Mouse (Mus musculus): ENCODE data around the gene Basp1. TPM values are rescaled to one million over a fixed set of nuclear protein-coding genes. Genes with fewer than 3 reads are reported as not detected.

Gene Basp1
- polyA plus RNA-seq, 1 experiment from 2014 or later, result 154 TPM

DNA sequence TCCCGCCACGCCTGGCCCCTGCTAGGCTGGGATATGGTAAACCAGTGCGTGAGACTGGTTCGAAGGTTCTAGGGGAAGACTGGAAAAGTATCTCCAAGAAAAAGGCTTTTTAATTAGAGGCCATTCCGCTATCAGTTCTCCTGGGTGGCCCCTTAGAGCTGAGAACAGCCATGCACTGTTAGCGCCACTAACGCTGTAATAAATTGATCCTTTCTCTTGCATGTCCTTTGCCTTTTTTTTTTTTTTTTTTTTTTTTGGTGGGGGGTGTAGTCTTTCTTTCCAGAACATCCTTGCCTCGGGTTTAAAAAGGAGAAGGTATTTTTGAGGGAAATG is 32.6 kb upstream of the Basp1 start:
- DNase-seq (ENCODE audit: low spot score) (peak; percentile 31), ATAC-seq (peak; percentile 30; the same call in 1 of the 2 replicates)
- Histone ChIP-seq H3K4me1 (ENCODE audit: control insufficient read depth, insufficient read depth, low read length) (no peaks in the 10 kb centered on the region), H3K9me3 (replicated peaks; ENCODE audit: control insufficient read depth, low read length) (no peaks in the 10 kb centered on the region), H3K9ac (ENCODE audit: low read length) (no peak overlapping the region), H3K4me2 (ENCODE audit: low read length) (peak overlapping the region; percentile 20; the same call in 1 of the 2 replicates), H3K27ac (ENCODE audit: low read depth, low read length) (no peak overlapping the region), H3K4me3 (ENCODE audit: low read depth, low read length) (no peak overlapping the region), H3K36me3 (ENCODE audit: control insufficient read depth, insufficient read depth, low read length) (no peaks in the 10 kb centered on the region), H3K27me3 (replicated peaks; ENCODE audit: control insufficient read depth, insufficient read depth, low read length) (peaks cover 3% of the 10 kb centered on the region; the same call in 1 of the 2 replicates)
- WGBS, result 16% methylated on average over 8 of the region's 8 CpGs

- WGBS, result 9% methylated on average over 17 of the region's 17 CpGs
- Histone ChIP-seq H3K27me3 (replicated peaks; ENCODE audit: control insufficient read depth, insufficient read depth, low read length) (peaks cover 3% of the 10 kb centered on the region; the same call in 1 of the 2 replicates), H3K9ac (ENCODE audit: low read length) (no peak overlapping the region)
Observed at GRCm38 (mm10) chr15:25445361-25446154, 32.0 kb upstream of the Basp1 start.

GRCm38 (mm10) chr15:25444208-25444607 is 30.6 kb upstream of the Basp1 start:
- peaks cover 3% of the 10 kb centered on the region; the same call in 1 of the 2 replicates for H3K27me3 ChIP-seq (replicated peaks; ENCODE audit: control insufficient read depth, insufficient read depth, low read length)
- no peak overlapping the region for H3K27ac ChIP-seq (ENCODE audit: low read depth, low read length)
- DNase-seq (ENCODE audit: low spot score) (no peak), ATAC-seq (no peak)
- no peaks in the 10 kb centered on the region for H3K4me1 ChIP-seq (ENCODE audit: control insufficient read depth, insufficient read depth, low read length)
- H3K36me3 ChIP-seq (ENCODE audit: control insufficient read depth, insufficient read depth, low read length), result no peaks in the 10 kb centered on the region
- H3K4me3 ChIP-seq (ENCODE audit: low read depth, low read length), result no peak overlapping the region
- WGBS, result 91% methylated on average over 10 of the region's 10 CpGs
- no peak overlapping the region for H3K4me2 ChIP-seq (ENCODE audit: low read length)
- H3K9ac ChIP-seq (ENCODE audit: low read length), result no peak overlapping the region
- H3K9me3 ChIP-seq (replicated peaks; ENCODE audit: control insufficient read depth, low read length), result no peaks in the 10 kb centered on the region

More at GRCm38 (mm10) chr15:25445361-25446154, 32.0 kb upstream of the Basp1 start:
- Histone ChIP-seq H3K4me3 (ENCODE audit: low read depth, low read length) (no peak overlapping the region), H3K36me3 (ENCODE audit: control insufficient read depth, insufficient read depth, low read length) (no peaks in the 10 kb centered on the region), H3K4me1 (ENCODE audit: control insufficient read depth, insufficient read depth, low read length) (no peaks in the 10 kb centered on the region), H3K4me2 (ENCODE audit: low read length) (peak overlapping the region; percentile 20; the same call in 1 of the 2 replicates), H3K9me3 (replicated peaks; ENCODE audit: control insufficient read depth, low read length) (no peaks in the 10 kb centered on the region), H3K27ac (ENCODE audit: low read depth, low read length) (no peak overlapping the region)
- DNase-seq (ENCODE audit: low spot score) (no peak), ATAC-seq (peak; percentile 33; the same call in 1 of the 2 replicates)

GRCm38 (mm10) chr15:25443140-25443790 is 29.7 kb upstream of the Basp1 start:
- Histone ChIP-seq H3K27me3 (replicated peaks; ENCODE audit: control insufficient read depth, insufficient read depth, low read length) (peaks cover 3% of the 10 kb centered on the region; the same call in 1 of the 2 replicates), H3K9ac (ENCODE audit: low read length) (no peak overlapping the region), H3K4me2 (ENCODE audit: low read length) (no peak overlapping the region), H3K9me3 (replicated peaks; ENCODE audit: control insufficient read depth, low read length) (no peaks in the 10 kb centered on the region), H3K4me3 (ENCODE audit: low read depth, low read length) (no peak overlapping the region), H3K4me1 (ENCODE audit: control insufficient read depth, insufficient read depth, low read length) (no peaks in the 10 kb centered on the region), H3K27ac (ENCODE audit: low read depth, low read length) (no peak overlapping the region), H3K36me3 (ENCODE audit: control insufficient read depth, insufficient read depth, low read length) (no peaks in the 10 kb centered on the region)
- DNase-seq (ENCODE audit: low spot score), result no peak
- ATAC-seq, result no peak
- WGBS, result 78% methylated on average over 8 of the region's 8 CpGs

GRCm38 (mm10) chr15:25441868-25442185 is 28.3 kb upstream of the Basp1 start:
- DNase-seq (ENCODE audit: low spot score) (no peak), ATAC-seq (no peak)
- peaks cover 3% of the 10 kb centered on the region; the same call in 1 of the 2 replicates for H3K27me3 ChIP-seq (replicated peaks; ENCODE audit: control insufficient read depth, insufficient read depth, low read length)
- no peak overlapping the region for H3K4me3 ChIP-seq (ENCODE audit: low read depth, low read length)
- WGBS, result 74% methylated on average over 9 of the region's 9 CpGs
- no peaks in the 10 kb centered on the region for H3K4me1 ChIP-seq (ENCODE audit: control insufficient read depth, insufficient read depth, low read length)
- H3K9ac ChIP-seq (ENCODE audit: low read length), result no peak overlapping the region
- no peaks in the 10 kb centered on the region for H3K36me3 ChIP-seq (ENCODE audit: control insufficient read depth, insufficient read depth, low read length)
- no peak overlapping the region for H3K27ac ChIP-seq (ENCODE audit: low read depth, low read length)
- H3K9me3 ChIP-seq (replicated peaks; ENCODE audit: control insufficient read depth, low read length), result no peaks in the 10 kb centered on the region
- H3K4me2 ChIP-seq (ENCODE audit: low read length), result no peak overlapping the region

DNA sequence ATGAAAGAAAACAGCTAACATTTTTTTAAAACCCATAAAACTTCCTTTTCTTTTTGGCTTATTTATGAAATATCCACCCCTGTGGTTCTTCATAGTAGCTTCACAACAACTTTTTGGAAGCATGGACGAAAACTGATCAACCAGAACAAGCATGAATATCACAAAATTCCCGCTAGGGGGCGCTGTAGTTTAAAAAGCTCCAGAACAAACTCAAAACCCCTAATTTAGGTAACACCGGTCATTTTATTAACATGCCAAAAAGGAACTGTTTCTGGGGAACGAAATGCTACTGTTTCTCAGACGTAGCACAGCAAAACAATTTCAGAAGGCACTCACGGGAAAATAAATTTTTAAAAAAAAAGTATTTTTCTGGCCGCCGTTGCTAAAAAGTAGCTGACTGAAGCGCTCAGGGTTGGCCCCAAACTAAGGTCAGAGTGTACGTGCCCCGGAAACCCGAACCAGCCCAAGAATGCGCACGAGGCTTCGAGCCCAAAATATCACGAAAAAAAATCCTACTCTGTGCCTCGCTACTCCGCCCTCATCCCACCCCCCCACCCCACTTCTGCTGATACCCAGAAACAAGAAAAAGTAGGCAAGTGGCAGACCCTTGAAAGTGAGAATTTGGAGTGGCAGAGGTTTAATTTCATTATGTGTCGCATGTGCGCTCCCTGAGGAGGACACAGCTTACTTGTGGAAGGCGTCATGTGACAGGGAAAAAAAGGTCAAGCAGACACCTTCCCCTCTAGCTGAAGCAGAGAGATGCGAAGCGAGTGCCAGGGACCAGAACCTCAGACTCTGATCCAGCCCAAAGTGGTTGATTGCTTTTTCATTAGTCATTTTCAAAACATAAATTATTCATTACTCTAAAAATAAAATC is 27.7 kb upstream of the Basp1 start:
- H3K9me3 ChIP-seq (replicated peaks; ENCODE audit: control insufficient read depth, low read length), result no peaks in the 10 kb centered on the region
- WGBS, result 28% methylated on average over 24 of the region's 24 CpGs
- peak overlapping the region; percentile 31; the same call in 1 of the 2 replicates for H3K4me2 ChIP-seq (ENCODE audit: low read length)
- peaks cover 3% of the 10 kb centered on the region; the same call in 1 of the 2 replicates for H3K27me3 ChIP-seq (replicated peaks; ENCODE audit: control insufficient read depth, insufficient read depth, low read length)
- H3K27ac ChIP-seq (ENCODE audit: low read depth, low read length), result no peak overlapping the region
- ATAC-seq, result no peak
- H3K4me1 ChIP-seq (ENCODE audit: control insufficient read depth, insufficient read depth, low read length), result no peaks in the 10 kb centered on the region
- H3K36me3 ChIP-seq (ENCODE audit: control insufficient read depth, insufficient read depth, low read length), result no peaks in the 10 kb centered on the region
- H3K9ac ChIP-seq (ENCODE audit: low read length), result no peak overlapping the region
- no peak overlapping the region for H3K4me3 ChIP-seq (ENCODE audit: low read depth, low read length)
- DNase-seq (ENCODE audit: low spot score), result peak; percentile 80

DNA sequence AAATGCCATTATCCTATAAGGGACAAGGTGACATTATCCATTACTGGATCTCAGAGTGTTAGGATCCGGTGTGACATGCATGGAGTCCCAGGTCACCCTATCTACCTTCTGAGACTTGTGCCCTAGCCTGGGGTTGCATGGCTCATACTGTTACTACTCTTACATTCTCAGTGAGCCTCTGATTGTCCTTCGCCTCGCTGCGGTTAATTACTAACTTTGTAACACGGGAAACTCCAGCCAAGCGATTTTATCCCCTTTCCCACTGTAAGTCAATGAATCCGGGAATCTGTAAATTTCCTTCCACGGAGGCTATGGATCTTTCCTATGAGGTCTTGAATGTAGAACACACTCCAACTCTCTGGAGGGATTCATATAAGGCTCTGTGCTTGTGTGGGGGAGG is 26.8 kb upstream of the Basp1 start:
- 79% methylated on average over 8 of the region's 8 CpGs for whole genome bisulfite sequencing
- no peak overlapping the region for H3K27ac ChIP-seq (ENCODE audit: low read depth, low read length)
- no peak for DNase-seq (ENCODE audit: low spot score)
- no peak overlapping the region for H3K4me2 ChIP-seq (ENCODE audit: low read length)
- no peak overlapping the region for H3K4me3 ChIP-seq (ENCODE audit: low read depth, low read length)
- H3K4me1 ChIP-seq (ENCODE audit: control insufficient read depth, insufficient read depth, low read length), result no peaks in the 10 kb centered on the region
- H3K27me3 ChIP-seq (replicated peaks; ENCODE audit: control insufficient read depth, insufficient read depth, low read length), result no peaks in the 10 kb centered on the region; the same call in 1 of the 2 replicates
- H3K9me3 ChIP-seq (replicated peaks; ENCODE audit: control insufficient read depth, low read length), result no peaks in the 10 kb centered on the region
- no peak for ATAC-seq
- no peak overlapping the region for H3K9ac ChIP-seq (ENCODE audit: low read length)
- H3K36me3 ChIP-seq (ENCODE audit: control insufficient read depth, insufficient read depth, low read length), result no peaks in the 10 kb centered on the region

DNA sequence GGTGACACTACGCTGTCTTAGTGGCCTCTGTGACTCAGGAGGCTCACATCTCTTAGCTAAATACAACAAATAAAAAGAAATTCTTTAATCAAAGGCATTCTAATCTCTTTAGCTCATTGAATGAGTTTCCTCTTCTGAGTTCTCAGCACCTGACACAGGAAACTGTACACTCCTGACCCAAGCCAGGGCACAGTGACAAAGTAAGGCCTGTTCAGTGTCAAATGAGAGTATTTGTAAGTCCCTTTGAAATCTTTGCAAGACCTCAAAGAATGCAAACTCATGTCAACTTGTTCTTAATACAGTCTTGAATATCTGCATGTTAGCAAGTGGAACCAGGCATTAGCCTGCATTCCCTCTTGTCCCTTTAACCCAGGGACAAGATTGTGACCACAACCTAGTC is 18.8 kb upstream of the Basp1 start:
- DNase-seq (ENCODE audit: low spot score), result no peak
- H3K27ac ChIP-seq (ENCODE audit: low read depth, low read length), result no peak overlapping the region
- no peak overlapping the region for H3K4me3 ChIP-seq (ENCODE audit: low read depth, low read length)
- no peak overlapping the region for H3K4me2 ChIP-seq (ENCODE audit: low read length)
- H3K27me3 ChIP-seq (replicated peaks; ENCODE audit: control insufficient read depth, insufficient read depth, low read length), result no peaks in the 10 kb centered on the region
- no peaks in the 10 kb centered on the region for H3K4me1 ChIP-seq (ENCODE audit: control insufficient read depth, insufficient read depth, low read length)
- no peak overlapping the region for H3K9ac ChIP-seq (ENCODE audit: low read length)
- ATAC-seq, result no peak
- 32% methylated on average over 1 of the region's 1 CpGs for WGBS
- no peaks in the 10 kb centered on the region for H3K9me3 ChIP-seq (replicated peaks; ENCODE audit: control insufficient read depth, low read length)
- H3K36me3 ChIP-seq (ENCODE audit: control insufficient read depth, insufficient read depth, low read length), result no peaks in the 10 kb centered on the region
